Mouse (Mus musculus) yolk sac, embryonic 10.5 days (tissue): ENCODE measurements at regions not wholly inside any gene's neighbourhood (a gene's known extent, or its start where the extent isn't known, plus 50 kb on each side); places are given as distances from the start of the nearest gene placed in this dataset.

Experiments used
- DNase-seq: peaks from one replicate; pipeline ENCODE4 v3.0.0-alpha.2; 2017; ENCODE audit warnings: low spot score

DNA sequence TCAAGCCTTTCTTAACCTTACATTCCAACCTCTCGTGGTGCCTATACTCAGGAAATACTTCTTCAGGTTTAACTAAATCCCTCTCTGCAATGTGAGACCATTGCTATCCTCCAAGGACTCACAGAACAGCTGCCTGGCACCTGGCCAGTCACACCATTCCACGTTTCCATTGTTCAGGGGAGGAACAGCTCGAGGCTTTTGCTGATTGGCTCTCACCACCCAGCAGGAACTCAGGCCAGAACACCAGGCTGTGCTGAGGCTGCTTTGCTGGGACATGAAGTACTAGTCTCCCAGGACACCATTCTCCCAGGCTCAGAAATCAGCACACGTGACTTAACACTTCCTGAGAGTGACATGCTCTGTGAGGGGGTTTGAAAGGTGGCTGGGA, 357.6 kb downstream of the Sorl1 start:
- no peak for DNase-seq

DNA sequence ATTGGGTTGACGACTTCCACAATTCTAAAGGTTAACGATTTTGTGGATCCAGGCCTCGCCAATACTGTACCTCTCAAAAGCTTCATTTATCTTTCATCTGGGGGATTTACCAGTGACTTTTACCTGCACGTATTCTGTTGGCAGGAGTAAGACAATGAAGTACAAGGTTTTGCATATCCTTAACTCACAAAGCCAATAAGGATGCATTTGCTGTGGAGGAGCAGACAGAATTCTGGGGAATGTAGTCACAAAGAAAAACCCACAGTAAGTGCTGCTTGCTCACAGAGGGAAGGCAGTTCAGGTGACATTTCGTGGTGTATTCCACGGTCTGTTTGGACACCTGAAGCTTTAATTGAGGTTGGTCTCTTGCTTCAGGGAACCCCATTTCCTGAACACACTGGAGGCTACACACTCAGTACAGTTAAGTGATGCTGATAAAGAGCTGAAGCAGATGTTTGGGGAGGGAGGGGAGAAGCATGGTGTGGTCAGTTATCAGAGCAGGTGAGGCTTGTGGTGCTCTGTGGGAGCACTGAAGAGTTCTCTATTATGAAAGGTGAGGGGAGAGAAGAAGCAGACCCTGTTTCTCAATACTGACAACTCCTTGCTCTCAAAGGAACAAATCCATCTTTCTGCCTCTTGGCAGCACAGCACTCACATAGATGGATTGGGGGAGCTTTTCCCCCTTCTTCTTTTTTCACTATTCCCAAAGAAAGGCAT, 358.1 kb downstream of the Sorl1 start:
- no peak for DNase-seq

DNA sequence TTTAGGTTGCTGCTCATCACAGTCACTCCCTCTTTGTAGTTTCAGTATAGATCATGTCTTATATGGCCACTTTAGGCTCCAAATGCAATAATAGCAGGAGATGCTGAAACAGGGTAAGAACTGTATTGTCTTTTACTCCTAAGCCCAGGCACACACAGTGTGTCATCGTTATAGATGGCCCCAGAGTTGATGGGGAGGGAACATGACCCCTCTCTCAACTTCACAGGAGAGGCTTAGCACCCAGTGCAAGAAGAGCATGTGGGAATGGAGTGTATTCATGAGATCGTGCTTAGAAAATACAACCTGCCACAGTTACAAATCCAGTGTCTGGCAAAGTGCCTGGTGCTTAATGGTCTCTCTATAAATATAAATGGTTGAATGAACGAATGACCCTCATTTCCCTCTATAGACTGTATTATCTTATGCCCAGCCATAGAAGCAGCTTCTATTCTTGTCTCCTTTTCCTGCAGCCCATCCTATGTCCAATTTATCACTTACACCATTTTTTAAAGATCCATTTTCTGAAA, 363.0 kb downstream of the Sorl1 start:
- DNase-seq, result no peak

DNA sequence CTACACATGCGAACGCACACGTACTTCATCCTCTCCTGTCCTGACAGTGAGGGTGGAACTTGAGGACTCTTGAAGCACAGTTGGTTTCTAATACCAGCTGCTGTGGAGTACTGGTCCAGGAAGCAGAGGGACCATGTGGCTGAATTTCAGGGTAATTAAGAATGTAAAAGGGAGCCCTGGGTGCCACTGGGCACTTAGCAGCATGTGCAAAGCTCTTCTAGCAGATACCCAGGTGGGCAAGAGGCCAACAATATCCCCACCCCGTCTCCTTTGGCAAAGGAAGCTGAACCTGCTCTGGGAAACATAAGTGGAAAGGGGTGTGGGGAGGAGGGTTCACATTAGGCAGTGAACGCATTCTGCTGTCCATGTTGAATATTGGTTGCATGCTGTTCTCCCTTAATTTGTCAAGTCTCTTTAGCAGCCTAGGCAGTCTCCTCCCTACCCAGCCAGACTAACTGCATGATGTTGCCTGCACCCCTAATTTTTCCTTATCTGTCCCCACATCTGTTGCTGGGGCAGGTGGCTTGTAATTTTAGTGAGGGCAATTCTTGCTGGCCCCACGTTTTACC, 369.6 kb downstream of the Sorl1 start:
- DNase-seq, result no peak

DNA sequence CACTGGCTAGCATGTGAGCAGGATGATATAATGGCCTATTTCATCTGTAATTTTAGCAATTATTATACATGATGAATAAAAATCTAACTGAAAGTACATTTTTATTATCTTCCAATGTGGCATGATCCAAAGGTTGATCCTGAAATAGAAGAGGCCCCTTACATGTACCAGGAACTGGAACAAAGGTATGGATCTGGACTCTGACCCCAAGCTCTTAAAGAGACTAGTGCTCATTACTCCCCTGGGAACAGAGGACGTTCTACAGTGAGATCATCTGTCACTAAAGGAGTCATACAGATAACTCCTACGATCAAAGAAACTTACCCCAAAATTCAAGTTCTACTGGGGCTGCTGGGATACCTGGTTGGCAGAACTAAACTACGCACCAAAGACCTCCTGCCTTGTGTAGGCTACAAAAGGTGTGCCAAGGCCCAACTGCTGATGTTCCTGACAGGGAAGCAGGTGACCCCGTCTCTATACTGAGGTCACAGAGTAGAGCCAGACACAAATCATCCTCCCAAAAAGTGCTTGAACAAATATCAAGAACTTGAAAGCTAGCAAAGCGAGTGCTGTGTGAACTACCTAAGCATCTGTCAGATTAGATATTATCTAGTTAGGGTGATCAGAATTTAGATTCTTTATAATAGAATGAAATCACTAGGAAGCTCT, 378.0 kb downstream of the Sorl1 start:
- no peak for DNase-seq

DNA sequence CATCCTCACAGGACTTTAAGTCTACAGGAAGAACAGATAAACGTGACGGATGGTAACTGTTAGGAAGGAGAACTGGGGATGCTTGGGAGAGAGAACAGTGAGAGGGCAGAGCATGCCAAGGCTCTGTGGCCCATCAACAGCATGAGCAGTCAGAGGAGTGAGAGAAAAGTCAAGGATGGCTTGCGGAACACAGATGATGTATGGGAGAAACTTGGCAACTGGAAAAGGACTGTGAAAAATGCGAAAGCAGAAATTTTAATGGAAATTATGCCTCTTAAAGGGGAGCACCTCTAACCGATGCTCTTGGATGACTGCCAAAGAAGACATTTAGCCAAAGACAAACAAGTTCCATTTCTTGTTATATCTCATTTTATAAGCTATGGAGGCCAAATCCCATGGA, 382.6 kb downstream of the Sorl1 start:
- no peak for DNase-seq

DNA sequence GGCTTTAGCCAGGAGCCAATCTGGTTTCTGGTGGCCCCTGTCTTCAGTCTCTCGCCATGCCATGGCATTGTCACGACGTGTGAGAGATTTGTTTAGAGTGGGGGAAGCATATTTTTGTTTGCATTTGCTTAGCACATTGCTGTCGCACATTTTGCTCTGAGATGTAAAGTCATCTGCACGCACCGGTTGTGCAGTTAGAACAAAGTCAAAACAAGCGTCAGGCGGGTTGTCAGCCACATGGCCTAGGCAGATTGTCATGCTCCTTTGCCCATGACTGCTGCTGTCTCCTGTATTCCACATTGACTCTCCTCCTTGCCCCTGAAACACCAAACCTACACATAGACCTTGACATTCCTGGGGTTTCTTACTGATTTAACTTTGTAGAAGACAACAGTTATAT, 383.6 kb downstream of the Sorl1 start:
- DNase-seq, result no peak

DNA sequence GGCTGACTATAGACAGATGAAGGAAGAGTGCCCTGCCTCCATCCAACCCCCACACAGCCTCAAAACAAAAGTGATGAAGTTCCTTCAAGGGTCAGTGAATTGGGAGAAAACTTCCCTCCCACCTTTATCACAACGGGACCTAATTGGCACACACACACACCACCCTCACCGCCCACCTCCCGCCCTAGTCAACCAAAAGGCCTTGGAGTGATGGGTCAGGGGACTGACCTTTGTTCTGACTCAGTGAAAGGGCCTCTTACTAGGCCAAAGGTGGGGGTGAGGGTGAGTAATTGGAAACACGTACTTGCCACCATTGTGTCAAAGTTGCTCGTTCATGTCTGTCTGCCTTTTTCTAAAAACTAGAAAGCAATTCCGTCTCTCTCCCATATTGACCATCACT, 386.4 kb downstream of the Sorl1 start:
- DNase-seq, result no peak

DNA sequence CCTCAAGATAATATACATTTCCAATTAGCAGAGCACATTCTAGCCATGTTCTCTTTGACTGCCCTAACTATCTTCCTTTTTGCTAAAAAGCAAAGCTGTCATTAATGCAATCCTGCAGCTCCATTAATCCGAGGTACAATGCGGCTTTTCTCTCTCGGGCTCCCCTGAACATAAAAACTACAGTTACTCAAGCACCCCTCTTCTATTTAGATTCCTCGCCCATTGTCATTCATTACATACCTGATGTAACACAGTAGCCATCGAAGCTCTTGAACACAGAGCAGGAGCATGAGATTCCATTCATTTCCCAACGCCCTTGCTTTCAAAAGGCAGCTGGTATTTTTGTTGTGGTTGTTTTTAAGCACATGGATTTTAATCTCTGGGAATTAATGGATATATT, 387.2 kb downstream of the Sorl1 start:
- no peak for DNase-seq

DNA sequence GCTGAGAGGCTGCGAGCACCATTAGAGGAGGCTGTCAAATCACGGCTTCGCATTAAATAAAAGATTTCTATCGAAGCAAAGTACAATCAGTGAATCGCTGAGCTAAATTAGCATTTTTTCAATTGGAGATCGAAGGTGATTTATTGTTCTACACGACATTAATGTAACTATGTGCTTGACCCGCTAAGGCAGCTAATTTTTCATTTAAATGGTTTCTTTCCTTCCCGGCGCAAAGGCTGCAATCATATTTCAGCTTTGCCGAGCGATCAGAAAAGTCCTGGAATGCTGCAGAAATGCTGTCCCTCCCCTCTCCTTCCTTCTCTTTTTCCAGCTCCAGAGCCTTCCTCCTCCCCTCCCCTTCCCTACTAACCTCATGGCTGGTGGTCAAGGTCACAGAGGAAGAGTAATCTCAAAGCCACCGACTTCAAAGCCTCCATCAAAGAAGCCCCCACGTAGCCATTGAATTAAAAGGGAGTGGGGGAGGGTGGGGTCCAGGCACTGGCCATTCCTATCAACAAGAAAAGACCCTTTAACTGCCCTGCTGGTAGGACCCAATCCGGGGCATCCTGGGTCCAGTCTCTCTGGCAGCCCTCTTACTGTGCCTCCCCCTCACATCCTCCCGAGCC, 387.8 kb downstream of the Sorl1 start:
- peak; percentile 26 for DNase-seq

DNA sequence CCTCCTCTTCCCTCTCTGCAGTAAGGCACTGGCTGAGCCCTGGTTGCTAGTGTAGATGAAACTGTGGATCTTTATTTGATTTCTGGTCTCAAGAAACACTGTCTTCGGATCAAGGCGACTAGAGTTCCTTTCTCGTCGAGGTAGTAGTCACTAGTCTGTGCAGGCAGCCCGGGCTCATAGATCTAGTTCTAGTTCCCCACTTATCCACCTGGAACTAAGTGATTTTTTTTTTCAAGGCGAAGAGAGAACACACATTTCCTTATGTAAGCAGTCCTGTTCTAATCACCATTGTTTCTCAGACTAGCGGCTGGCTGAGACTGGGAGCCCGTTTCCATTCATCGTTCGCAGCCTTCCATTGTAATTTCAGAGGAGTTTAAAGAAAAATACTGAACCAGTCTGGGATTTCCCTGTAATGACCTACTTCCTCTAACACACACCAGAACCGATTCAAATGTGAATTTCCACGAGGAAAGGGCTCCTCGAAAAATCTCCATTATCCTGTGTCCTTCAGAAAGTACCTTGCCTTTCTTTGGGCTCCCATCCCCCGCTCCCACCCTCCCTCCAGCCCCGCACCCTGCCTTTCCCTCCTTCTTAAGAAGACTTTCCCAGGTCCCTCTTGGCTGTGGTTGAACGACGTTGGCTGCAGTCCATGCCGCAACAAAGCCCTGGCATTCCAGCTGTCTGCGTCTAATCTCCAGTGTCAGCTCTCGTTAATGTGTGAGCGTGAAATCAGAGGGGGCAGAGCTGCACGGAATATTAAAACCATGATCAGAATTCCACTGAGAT, 388.5 kb downstream of the Sorl1 start:
- peak; percentile 16 for DNase-seq

DNA sequence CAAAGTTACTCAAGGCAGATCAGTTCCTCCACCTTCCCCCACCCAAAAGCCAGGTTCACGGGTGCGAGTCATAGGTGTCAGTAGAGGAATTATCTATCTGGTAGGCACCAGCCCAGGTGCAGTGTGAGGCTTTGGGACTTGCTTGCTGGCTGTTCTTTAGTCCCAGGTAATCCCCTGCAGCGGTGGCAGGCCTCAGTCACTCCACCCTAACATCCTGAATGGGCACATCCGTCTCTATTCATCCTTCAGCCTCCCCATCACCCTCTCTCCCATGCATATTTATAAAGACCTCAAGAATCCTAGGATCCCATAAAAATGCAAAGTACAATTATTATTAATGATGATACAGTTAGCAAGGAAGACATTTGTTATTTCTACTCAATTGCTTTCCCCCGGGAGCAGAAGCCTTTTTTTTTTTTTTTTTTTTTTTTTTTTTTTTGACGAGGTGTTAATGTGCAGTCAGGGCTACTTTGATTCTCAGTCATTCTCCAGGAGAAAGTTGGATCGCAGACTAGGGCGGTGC, 389.1 kb downstream of the Sorl1 start:
- DNase-seq, result no peak

DNA sequence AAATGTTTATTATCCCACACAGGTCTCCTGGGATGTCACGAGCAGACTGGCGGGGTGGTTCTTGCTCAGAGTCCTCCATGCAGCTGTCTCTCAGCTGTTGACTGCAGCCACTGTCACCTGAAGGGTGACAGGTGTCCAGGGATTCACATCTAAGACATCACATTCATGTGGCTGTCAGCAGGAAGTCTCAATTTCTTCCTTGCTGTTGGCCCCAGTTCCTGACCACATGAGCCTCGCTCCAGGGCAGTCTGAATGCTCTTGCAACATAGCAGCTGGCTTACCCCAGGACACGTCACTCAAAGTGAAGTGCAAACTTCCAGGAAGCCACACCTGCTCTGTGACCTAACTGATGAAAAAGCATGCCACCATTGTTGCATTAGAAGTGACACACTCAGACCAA, 402.5 kb downstream of the Sorl1 start:
- DNase-seq, result no peak

DNA sequence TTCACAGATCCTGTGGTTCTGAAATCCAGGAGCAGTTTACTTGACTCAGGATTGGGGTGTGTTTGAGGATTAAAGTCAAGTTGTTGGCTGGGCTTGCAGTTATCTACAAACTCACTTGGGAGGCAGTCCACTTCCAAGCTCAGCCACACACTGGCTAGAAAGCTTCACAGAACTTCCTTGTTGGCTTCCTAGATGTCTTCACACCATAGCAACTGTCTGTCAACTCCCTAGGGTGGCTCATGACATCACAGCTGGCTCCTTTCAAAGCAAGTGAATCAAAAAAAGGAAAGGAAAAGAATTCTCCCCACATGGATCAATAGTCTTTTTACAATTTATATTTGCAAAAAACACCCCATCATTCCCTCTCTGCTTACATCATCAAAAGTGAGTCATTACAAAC, 408.9 kb downstream of the Sorl1 start:
- no peak for DNase-seq

DNA sequence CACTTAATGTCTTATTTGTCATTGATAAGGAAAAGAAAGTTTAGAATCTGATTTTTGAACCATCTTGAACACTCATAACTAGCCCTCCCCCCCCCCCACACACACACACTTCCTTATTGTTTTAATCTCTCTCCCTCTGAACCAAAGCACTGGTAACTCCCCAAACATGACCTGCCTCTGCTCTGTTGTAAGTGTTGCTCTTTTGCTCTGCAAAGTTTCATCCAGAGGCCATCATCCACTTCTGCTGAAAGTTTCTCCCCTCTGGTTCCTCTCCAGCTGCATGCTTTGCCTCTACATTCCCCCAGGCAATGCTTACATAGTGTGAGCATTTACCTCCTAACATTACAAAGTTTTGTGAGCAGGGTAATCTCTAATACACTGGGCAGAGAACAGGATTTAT, 418.1 kb downstream of the Sorl1 start:
- no peak for DNase-seq

DNA sequence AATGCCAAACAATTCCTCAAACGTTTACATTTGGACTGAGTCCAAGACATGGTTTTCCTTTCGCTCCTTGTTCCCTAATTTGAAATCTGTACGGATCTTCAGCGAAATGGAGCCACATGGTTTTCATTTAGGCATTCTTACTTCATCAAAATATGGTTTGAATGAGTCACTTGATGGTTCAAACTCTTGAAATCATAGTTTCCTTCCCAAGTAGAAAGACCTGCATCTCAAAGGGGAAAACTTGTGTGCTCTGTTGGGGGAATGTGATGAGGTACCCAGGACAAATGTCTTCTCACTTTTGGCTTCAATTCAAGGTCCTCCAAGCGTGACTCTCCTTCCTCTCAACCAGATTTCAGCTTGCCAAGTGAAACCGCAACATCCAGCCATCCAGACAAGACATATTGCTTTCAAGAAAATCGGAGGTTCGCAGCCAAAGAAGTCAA, 418.6 kb downstream of the Sorl1 start:
- DNase-seq, result no peak

DNA sequence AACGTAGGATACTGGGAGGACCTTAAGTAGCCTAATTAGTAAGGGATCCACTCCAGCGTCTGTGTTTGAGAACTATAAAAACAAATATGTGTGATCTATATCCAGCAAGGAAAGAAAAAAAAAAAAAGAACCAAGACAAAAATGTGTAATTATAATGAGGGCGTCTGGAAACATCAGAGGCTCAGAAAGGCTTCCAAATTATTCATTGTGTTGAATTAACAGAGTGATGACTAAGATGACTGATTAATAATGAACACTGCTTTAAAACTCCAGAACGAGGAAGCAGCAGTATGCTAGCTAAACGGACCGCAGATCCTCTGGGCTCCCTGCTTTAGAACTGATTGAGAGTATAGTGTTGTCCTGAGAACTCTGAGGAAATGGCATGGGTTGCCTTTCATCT, 421.0 kb downstream of the Sorl1 start:
- no peak for DNase-seq

DNA sequence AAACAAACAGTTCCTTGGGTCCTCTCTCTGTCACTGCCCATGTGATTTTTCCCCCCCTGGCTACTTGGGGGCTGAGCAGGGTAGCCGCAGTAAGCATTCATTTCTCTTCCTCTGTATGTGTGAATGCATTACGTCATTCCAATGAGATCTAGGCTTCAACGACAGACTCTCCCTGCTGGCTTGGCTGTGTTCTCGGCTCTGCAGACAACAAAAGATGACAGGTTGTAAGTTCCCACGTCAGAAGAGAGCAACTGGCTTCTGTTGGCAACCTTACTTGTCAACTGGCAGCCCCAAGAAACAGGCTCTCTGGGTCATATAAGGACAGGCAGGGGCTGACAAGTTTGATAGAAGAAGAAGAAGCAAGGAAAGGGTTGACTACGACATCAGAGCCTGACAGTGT, 423.4 kb downstream of the Sorl1 start:
- DNase-seq, result no peak

DNA sequence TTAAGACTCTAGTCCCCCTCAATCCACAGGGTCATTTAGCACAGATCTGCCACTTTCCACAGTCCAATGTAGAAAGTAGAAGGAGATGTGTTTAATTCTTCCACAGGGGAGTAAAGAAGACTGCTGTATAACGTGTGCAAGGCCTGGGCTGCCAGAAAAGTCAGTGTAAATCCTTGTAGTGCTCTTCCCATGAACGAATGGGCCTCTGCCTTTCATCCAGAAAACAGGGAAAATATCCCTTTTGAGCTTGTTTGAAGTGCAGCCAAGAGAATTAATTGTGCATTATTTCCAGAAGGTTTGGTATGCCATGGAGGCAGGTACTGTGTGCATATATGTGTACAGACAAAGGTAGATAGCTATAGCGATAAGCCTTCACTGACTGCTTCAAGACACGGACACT, 425.1 kb downstream of the Sorl1 start:
- DNase-seq, result no peak

DNA sequence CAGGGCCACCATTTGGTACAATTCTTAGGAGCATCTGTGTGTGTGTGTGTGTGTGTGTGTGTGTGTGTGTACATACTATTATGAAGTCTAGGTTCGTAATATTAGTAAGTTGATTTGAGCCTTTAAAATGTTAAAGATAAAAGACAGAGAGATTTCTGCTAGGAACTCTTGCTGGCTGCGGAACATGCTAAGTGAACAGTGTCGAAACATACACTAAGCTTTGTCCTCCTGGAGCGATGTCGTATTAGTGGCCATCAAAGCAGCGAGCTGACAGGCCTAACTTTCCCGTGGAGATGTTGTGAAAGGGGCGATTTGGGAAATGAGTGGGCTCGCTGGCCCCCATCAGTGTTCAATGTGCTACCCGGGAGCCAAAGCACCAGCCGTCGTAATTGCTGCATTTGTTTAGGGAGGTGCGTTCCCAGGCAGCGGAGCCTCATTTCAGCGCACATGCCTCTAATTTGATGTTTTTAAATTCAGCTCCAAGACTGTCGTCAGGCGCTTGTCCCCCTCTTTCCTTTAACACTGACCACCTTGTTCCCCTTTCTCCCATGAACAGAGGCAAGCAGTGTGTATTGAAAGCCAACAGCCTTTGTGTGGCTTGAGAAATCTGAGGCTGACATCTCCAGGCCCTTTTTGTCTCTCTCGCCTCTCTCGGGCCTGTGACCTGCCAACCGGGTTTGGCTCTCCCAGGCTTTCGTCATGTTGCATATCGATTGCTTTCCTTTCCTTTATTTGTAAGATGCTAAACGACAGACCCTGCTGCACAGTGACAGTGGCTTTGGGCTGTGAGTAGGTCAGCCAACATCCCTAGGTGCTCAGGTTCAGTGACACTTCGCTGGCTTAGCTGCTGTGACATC, 426.3 kb downstream of the Sorl1 start:
- no peak for DNase-seq

DNA sequence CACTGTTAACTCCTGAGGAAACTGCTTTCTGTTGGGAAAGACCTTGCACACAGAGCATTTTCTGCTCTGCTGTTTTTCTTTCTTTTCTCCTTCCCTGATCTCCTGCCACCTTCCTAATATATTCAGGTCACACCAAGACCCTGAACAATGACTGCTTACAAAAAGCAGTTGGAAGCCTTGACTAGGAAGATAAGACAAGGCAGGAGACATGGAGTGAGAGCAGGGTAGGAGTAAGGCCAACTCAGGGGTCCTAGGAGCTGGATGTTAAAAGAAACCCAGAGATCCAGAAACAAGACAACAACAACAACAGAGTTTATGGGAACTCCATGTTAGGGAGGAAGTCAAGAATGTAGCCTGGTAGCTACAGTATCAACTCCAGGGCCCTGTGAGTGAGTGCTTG, 426.9 kb downstream of the Sorl1 start:
- DNase-seq, result no peak
